Mouse (Mus musculus) hindbrain, postnatal 0 days (tissue): ENCODE data around the gene Fbxl13. TPM values are rescaled to one million over a fixed set of nuclear protein-coding genes. Genes with fewer than 3 reads are reported as not detected.
"Not testable (repeated sequence)": the region's sequence is repeated elsewhere in the genome, so short reads cannot be mapped to it uniquely, and the experiment has no call there.

Experiments
- ATAC-seq: fragments of 200-750 bp; cut with Nextera tagmentation; 2 replicates; pipeline ENCODE4 v1.8.0; 2017; ENCODE audit warnings: mild to moderate bottlenecking, moderate TSS enrichment, moderate library complexity
- DNase-seq: peaks from one replicate; pipeline ENCODE4 v3.0.0-alpha.2; 2015; ENCODE audit warnings: low spot score
- H3K27ac ChIP-seq: fragments of 300-500 bp; sonication (generic); 2 replicates; pipeline ENCODE4 v1.5.1; 2014; ENCODE audit warnings: mild to moderate bottlenecking
- H3K27me3 ChIP-seq: fragments of 300-500 bp; sonication (generic); 2 replicates; pipeline ENCODE4 v1.6.1; 2014; ENCODE audit warnings: low read length, mixed read lengths; ENCODE audit not compliant: insufficient read depth
- H3K36me3 ChIP-seq: fragments of 300-500 bp; sonication (generic); 2 replicates; pipeline ENCODE4 v1.6.1; 2014; ENCODE audit warnings: low read length, mixed read lengths; ENCODE audit not compliant: insufficient read depth
- H3K4me1 ChIP-seq: fragments of 300-500 bp; sonication (generic); 2 replicates; pipeline ENCODE4 v1.6.1; 2014; ENCODE audit warnings: antibody characterized with exemption, low read length, mixed read lengths; ENCODE audit not compliant: insufficient read depth
- H3K4me2 ChIP-seq: fragments of 300-500 bp; sonication (generic); 2 replicates; pipeline ENCODE4 v1.6.1; 2014; ENCODE audit warnings: low read depth, mild to moderate bottlenecking, low read length, moderate library complexity, mixed read lengths
- H3K4me3 ChIP-seq: fragments of 300-500 bp; sonication (generic); 2 replicates; pipeline ENCODE4 v1.5.1; 2014; ENCODE audit warnings: low read length
- H3K9ac ChIP-seq: fragments of 300-500 bp; sonication (generic); replicated peaks from 2 replicates; pipeline ENCODE4 v1.6.1; 2014; ENCODE audit warnings: mild to moderate bottlenecking, low read length, moderate library complexity, mixed read lengths
- H3K9me3 ChIP-seq: fragments of 300-500 bp; sonication (generic); 2 replicates; pipeline ENCODE4 v1.6.1; 2016; ENCODE audit warnings: low read length, mixed read lengths
- CTCF ChIP-seq: IDR thresholded peaks from 2 replicates; pipeline ENCODE4 v1.5.1; 2016; ENCODE audit warnings: antibody characterized with exemption, control low read depth, low read depth
- WGBS: fragments of 180-500 bp; shearing (Covaris S2); extraction: QIAGEN DNeasy Blood & Tissue Kit; methylation state at CpG from one replicate; pipeline ENCODE4 v1.1.7; 2014; 5-methylcytosine and 5-hydroxymethylcytosine counted together
- polyA plus RNA-seq: library from polyadenylated mRNA; unstranded; fragments of >200 nt; fragmentation: Nextera tagmentation; extraction: Ambion mirVana; gene quantifications from 2 replicates; pipeline ENCODE4 v1.2.1, GENCODE M21; 2015
- total RNA-seq: library from RNA; depleted of rRNA; stranded (reverse); fragments of >200 nt; gene quantifications from 2 replicates; pipeline ENCODE4 v1.2.3, GENCODE M21; 2014

Fbxl13 gene
- total and polyA plus RNA-seq, 2 experiments from 2014 or later = 0.16 to 0.23 TPM

DNA sequence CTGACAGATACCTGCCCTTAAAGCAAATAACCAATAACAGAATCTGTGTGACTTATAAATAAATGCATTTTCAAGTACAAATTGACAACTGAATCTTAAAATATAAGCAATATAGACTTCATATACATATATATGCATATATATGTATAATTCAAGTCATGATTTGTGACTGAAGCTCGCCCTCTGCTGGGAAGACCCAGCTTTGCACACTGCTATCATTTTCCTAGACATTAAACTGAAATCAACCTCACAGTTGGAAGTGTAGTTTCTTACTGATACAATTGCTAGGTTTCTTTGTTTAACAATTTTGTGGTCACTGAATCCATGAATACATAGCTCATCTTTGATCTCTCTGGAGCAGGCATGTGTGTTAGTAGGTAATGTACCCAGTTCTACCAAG lies 4.5 kb downstream of the Fbxl13 start:
- Histone ChIP-seq H3K4me3 (no peak overlapping the region), H3K9ac (no peak overlapping the region), H3K4me2 (no peak overlapping the region), H3K27me3 (no peaks in the 10 kb centered on the region), H3K36me3 (no peaks in the 10 kb centered on the region), H3K4me1 (no peaks in the 10 kb centered on the region), H3K9me3 (no peaks in the 10 kb centered on the region), H3K27ac (no peak overlapping the region)
- peak; percentile 73 for DNase-seq
- TF ChIP-seq CTCF = peak; percentile 83
- no peak for ATAC-seq
- WGBS = 7% methylated on average over 1 of the region's 1 CpGs

- no peak overlapping the region for H3K27ac ChIP-seq
- H3K4me2 ChIP-seq = no peak overlapping the region
- DNase-seq (no peak), ATAC-seq (no peak)
- H3K27me3 ChIP-seq = no peaks in the 10 kb centered on the region
- H3K4me3 ChIP-seq = no peak overlapping the region
- TF ChIP-seq CTCF = no peak
- H3K9ac ChIP-seq = no peak overlapping the region
- H3K36me3 ChIP-seq = no peaks in the 10 kb centered on the region
- H3K4me1 ChIP-seq = no peaks in the 10 kb centered on the region
- H3K9me3 ChIP-seq = no peaks in the 10 kb centered on the region
Measured at GRCm38 (mm10) chr5:21625916-21626315, 19.5 kb downstream of the Fbxl13 start.

- Histone ChIP-seq H3K27me3 (no peaks in the 10 kb centered on the region), H3K9ac (no peak overlapping the region), H3K9me3 (no peaks in the 10 kb centered on the region), H3K27ac (no peak overlapping the region), H3K4me3 (no peak overlapping the region), H3K36me3 (no peaks in the 10 kb centered on the region), H3K4me2 (no peak overlapping the region), H3K4me1 (no peaks in the 10 kb centered on the region)
- 81% methylated on average over 3 of the region's 3 CpGs for WGBS
- DNase-seq = no peak
- TF ChIP-seq CTCF = no peak
- ATAC-seq = no peak
Measured at GRCm38 (mm10) chr5:21616450-21617009, 28.9 kb downstream of the Fbxl13 start.

- 97% methylated on average over 11 of the region's 11 CpGs for WGBS
- H3K36me3 ChIP-seq, H3K9me3 ChIP-seq, ATAC-seq, H3K4me3 ChIP-seq, H3K27me3 ChIP-seq, H3K27ac ChIP-seq, DNase-seq, H3K4me2 ChIP-seq, H3K4me1 ChIP-seq, H3K9ac ChIP-seq: not testable (repeated sequence)
Measured at GRCm38 (mm10) chr5:21614299-21614698, 31.1 kb downstream of the Fbxl13 start.

- no peak overlapping the region for H3K4me2 ChIP-seq
- 76% methylated on average over 3 of the region's 3 CpGs for WGBS
Measured at GRCm38 (mm10) chr5:21610996-21611395, 34.4 kb downstream of the Fbxl13 start.

GRCm38 (mm10) chr5:21608311-21609304 lies 36.8 kb downstream of the Fbxl13 start:
- 67% methylated on average over 12 of the region's 12 CpGs for WGBS
- Histone ChIP-seq H3K9ac (no peak overlapping the region), H3K36me3 (no peaks in the 10 kb centered on the region), H3K27ac (no peak overlapping the region), H3K9me3 (no peaks in the 10 kb centered on the region), H3K4me1 (no peaks in the 10 kb centered on the region), H3K4me2 (no peak overlapping the region), H3K27me3 (no peaks in the 10 kb centered on the region), H3K4me3 (no peak overlapping the region)
- ATAC-seq (no peak), DNase-seq (no peak)
- TF ChIP-seq CTCF = no peak

More at GRCm38 (mm10) chr5:21610996-21611395, 34.4 kb downstream of the Fbxl13 start:
- no peaks in the 10 kb centered on the region for H3K36me3 ChIP-seq
- no peak overlapping the region for H3K4me3 ChIP-seq
- H3K27me3 ChIP-seq = no peaks in the 10 kb centered on the region
- no peak for DNase-seq
- no peak overlapping the region for H3K27ac ChIP-seq
- no peaks in the 10 kb centered on the region for H3K9me3 ChIP-seq
- H3K9ac ChIP-seq = no peak overlapping the region
- no peak for ATAC-seq
- no peaks in the 10 kb centered on the region for H3K4me1 ChIP-seq
- TF ChIP-seq CTCF = no peak

DNA sequence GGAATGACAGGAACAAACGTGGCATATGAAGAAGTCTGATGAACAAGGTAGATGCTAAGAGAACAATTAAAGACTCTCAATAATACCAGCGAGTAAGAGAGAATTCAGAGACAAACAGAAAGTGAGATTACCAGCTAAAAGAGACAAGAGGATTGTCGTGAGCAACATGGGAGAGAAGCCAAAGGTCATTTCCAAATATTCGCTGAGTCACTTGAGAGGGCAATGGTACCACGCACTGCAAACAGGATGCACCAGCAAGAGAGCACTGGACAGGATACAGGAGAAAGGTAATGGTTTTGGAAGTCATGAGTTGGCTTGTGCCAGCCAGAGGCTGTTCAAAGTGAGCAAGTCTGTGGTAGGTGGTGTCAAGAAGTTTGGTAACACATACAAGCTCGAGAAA lies 39.5 kb downstream of the Fbxl13 start:
- WGBS = 69% methylated on average over 6 of the region's 6 CpGs
- DNase-seq = no peak
- no peak for TF ChIP-seq CTCF

More for the DNA sequence above, 39.5 kb downstream of the Fbxl13 start:
- H3K4me1 ChIP-seq = no peaks in the 10 kb centered on the region
- no peaks in the 10 kb centered on the region for H3K27me3 ChIP-seq
- H3K27ac ChIP-seq = no peak overlapping the region
- no peak overlapping the region for H3K4me2 ChIP-seq
- no peak overlapping the region for H3K4me3 ChIP-seq
- no peaks in the 10 kb centered on the region for H3K9me3 ChIP-seq
- ATAC-seq = no peak
- H3K9ac ChIP-seq = no peak overlapping the region
- H3K36me3 ChIP-seq = no peaks in the 10 kb centered on the region
